Mouse (Mus musculus): ENCODE results near the gene Fmod.
A peak's percentile ranks its signal among the peaks of the same experiment; 100 is the strongest.

Fmod gene

GRCm38 (mm10) chr1:134037172-134037571 lies at the start of gene Fmod:
TSS of gene Fmod (plus strand) at chr1:134037254.
- no peak for DNase-seq (ENCODE audit: low spot score)

GRCm38 (mm10) chr1:133988845-133989244 lies 48.2 kb upstream of the Fmod start:
- DNase-seq (ENCODE audit: low spot score): no peak

- no peak for DNase-seq (ENCODE audit: low spot score)
These were observed 45.8 kb upstream of the Fmod start for GRCm38 (mm10) chr1:133991277-133991676.

DNA sequence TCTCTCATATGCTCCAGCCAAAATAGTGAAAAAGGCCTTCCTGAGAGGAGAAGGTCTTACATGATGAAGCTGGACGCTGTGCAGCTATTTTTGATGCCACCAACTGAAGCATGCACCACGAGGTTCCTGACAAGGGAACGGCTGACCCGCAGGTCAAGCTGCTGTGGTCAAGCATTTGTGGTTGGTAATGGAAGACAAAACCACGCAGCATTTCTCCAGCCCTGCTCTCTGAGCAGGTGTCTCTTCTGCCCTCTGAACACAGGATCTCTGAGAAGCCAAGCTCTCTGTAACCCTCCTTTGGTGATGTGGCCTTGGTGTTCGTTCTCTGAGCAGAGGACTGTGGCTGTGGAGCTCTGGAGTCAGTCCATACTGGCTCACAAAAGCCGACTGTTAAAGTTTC lies 31.6 kb upstream of the Fmod start:
- DNase-seq (ENCODE audit: low spot score): no peak

DNA sequence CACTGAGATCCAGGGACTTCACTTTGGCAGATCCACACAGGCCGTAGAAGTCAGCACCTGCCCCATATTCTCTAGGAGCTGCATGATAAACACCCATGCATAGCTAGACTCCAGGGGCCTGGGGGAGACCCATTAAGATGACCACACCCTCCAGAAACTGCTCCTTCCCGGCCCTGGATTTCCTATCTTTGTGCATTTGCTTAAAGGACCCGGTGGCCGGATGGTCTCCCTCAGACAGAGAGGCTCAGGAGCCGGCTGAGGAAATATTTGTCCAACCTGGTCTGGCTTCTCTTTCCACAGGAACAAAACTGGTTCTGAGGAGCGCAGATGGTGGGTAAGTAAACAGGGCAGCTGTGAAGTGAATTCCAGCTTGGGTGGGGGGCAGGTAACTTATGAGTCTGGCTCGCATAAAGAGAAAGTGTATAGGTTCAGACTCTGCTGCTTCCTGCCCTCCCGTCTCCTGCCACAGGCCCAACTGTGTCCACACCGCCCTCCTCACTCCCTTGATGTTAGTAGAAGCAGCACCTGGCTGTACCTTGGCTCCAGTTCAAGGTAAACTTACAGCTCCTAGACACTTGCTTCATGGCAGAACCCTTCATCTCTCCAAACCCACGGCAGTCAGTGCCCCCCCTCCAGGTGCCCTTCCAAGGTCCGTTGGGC lies 30.8 kb upstream of the Fmod start:
- DNase-seq (ENCODE audit: low spot score): no peak

GRCm38 (mm10) chr1:134024293-134024971 lies 12.6 kb upstream of the Fmod start:
- DNase-seq (ENCODE audit: low spot score): no peak

GRCm38 (mm10) chr1:134025975-134026374 lies 11.1 kb upstream of the Fmod start:
- no peak for DNase-seq (ENCODE audit: low spot score)

GRCm38 (mm10) chr1:134026741-134027140 lies 10.3 kb upstream of the Fmod start:
- DNase-seq (ENCODE audit: low spot score): no peak

- DNase-seq (ENCODE audit: low spot score): no peak
These were observed 8.8 kb upstream of the Fmod start for GRCm38 (mm10) chr1:134028161-134028846.

DNA sequence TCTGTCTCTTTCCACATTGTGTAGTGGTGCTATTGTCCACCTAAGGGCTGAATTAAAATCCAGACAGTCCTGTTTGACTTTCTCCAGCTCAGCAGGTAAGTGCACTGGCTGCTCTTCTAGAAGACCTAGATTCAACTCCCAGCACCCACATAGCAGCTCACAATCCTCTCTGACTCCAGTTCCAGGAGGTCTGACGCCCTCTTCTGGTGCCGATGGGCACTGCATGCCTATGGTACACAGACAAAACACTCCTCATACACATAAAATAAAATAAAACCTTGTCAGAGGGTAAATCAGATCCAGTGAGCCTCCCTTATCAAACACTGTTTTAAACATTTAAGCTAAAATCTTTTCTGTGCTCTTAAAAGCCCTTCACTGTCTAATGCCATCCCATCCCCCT lies 562 bp upstream of the Fmod start:
- DNase-seq (ENCODE audit: low spot score): no peak

DNA sequence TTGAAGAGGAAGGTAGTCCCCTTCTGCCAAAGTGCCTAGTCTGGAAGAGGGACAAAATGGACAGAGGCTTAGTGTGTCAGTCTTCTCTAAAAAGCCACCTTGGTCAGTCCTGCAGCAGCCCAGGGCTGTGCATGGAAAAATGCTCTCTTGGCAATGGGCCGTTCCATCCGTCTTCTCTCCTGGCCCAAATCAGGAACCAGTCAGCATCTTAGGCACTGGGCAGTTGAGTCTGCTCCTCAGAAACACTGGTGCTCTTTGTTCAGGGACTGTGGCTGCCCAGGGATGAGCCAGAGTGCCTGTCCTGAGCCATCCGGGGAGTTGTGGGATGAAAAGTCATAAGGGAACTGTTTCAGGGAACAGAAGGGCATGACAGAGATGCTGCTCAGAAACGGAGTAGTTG lies 1.3 kb downstream of the Fmod start:
- no peak for DNase-seq (ENCODE audit: low spot score)

GRCm38 (mm10) chr1:134039361-134039760 lies 2.3 kb downstream of the Fmod start:
- DNase-seq (ENCODE audit: low spot score): no peak

DNA sequence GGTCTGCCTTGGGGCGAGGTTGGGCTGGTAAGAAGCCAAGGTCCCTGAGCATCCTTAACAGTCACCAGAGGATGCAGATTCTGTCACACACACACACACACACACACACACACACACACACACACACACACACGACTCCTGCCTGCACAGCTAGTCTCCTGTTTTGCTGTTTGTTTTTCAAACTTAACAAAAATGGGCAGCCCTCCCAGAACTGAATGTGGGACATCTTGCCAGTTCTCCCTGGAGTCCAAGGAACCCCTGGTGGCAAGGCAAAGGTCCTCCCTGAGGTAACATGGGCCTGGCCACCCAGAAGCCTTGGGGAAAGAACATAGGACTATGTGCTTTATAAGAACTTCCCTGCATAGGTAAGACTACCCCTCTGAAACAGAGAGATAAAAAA lies 4.8 kb downstream of the Fmod start:
- no peak for DNase-seq (ENCODE audit: low spot score)

- DNase-seq (ENCODE audit: low spot score): no peak
These were observed 5.3 kb downstream of the Fmod start for GRCm38 (mm10) chr1:134042341-134042740.

DNA sequence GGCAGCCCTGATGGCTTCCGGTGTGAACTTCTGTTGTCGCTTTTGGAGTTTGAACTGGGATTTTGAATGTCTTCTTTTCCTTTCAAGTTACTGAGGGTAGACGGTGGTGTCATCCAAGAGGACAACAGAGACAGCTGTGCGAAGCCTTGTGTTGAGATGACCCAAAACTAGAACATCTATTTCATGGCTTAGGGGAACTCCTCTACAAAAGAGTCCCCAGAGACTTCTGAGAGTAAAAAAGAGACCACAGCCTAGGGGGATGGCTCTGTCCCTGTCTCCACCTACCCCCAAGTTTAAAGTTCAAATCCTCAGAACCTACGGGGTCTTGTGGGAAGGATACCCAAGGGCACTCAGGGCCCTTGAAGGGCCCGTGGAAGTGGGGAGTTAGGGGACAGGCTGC lies 7.8 kb downstream of the Fmod start:
- no peak for DNase-seq (ENCODE audit: low spot score)

DNA sequence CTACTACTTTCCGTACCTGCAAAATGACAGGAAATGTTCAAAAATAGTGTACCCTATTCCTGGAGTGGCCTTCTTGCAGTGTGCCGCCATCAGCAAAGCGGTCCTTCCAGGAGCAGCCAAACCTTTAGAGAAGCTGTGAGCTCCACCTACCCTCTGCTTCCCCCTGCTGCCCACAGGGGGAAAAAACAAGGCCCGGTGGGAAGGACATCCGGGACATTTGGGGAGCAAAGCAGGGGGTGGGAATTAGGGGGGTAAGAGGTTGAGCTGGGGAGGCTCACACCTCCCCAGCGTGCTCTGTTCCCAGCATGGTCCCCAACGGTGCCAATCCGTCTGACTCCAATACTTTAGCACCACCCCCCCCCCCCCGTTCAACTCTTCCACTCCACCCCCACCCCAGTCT lies 8.9 kb downstream of the Fmod start:
- DNase-seq (ENCODE audit: low spot score): peak; percentile 42

DNA sequence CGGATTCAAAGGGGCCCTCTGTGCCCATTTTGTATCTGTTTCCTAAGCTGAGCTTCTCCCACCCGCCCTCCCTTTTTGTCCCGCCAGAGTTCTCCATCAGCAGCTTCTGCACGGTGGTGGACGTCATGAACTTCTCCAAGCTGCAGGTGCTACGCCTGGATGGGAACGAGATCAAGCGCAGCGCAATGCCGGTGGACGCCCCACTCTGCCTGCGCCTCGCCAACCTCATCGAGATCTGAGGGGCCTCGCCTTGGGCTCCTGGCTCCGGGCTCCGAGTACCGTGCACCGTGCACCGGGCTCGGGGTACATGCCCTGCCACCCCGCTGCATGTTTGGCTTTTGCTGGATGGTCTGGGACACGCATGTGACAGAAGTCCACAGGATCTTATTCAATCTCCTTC lies 9.3 kb downstream of the Fmod start:
- no peak for DNase-seq (ENCODE audit: low spot score)

DNA sequence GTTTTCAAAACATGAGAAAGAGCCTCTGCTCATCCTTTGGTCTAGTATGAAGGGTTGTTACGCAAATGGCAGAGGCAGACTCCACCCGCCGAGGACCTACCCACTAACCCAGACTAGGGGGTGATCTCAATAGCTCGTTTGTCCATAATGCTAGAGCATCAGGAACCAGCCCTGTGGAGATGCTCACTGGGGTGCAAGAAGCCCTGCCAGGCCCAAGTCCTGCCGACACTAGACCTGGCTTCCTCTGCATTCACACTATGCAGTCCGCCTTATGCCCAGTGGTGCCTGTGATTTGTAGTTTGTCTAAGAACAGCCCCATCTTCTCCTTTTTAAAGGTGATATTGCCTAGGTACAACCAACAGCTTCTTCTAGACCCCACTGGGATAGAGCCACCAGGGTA lies 10.4 kb downstream of the Fmod start:
- DNase-seq (ENCODE audit: low spot score): no peak

DNA sequence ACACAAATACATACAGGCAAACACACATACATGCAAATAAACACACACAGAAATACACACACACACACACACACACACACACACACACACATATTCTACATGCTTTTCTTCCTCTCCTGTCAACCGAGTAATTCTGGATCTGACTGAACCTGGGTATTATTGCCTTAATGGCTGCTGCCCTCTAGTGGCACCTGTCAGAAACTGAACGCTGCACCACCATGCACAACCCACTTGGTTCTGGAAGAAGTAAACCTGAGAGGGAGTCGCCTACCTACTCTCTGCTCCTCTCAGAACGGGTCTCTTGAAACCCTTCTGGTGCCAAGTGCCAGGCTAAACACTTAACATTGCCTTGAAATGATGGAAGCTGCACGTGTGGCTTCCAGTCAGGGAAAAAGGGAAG lies 11.7 kb downstream of the Fmod start:
- no peak for DNase-seq (ENCODE audit: low spot score)

DNA sequence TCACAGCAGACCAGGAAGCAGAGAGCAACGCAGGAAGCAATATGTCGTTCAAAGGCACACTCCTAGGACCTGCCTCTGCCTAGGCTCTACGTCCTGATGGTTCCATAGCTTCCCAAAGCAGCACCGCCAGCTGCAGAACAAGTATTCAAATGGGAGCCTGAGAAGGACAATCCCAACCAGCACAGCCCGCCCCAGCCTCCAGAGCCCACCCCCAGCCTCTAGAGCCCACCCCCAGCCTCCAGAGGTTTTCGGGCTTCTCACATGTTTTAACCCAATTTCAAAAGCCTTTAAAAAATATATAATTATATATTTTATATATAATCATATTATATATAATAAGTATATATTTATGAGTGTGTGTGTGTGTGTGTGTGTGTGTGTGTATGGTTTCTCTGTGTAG lies 12.5 kb downstream of the Fmod start:
- DNase-seq (ENCODE audit: low spot score): no peak

DNA sequence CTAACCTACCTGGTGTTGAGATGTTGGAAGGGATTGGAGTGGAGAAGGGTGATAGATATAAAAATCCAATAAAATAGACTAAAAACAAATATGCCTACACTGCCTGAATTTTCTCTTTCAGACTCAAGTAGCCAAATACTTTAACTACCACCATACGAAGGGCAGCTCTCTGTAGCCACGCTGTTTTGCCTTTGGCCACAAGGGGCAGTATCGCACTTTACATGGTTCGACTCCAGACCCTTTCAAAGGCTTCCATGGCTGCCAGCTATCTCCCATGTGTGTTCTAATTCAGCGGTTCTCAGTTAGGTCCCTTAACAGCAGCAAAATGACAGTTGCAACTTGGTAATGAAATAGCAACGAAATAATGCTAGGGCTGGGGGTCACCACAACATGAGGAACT lies 16.2 kb downstream of the Fmod start:
- peak; percentile 62 for DNase-seq (ENCODE audit: low spot score)

DNA sequence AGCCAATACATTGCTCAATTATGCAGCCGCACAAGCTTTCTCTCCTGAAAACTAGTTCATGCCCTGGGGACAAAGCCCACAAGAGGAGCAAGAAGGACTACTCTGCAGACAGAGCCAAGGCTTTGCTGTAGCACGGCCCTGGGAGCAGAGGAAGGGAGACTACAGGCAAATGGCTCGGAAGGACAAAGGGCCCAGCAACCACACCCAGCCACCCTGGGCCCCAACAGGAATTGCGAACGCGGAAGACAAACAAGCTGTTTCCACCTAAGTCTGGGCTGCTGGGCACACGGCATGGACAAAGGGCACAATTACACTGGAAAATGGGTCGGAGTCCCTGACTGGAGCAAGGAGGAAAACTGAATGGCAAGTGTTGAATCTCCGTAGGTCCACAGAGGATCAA lies 18.0 kb downstream of the Fmod start:
- no peak for DNase-seq (ENCODE audit: low spot score)

DNA sequence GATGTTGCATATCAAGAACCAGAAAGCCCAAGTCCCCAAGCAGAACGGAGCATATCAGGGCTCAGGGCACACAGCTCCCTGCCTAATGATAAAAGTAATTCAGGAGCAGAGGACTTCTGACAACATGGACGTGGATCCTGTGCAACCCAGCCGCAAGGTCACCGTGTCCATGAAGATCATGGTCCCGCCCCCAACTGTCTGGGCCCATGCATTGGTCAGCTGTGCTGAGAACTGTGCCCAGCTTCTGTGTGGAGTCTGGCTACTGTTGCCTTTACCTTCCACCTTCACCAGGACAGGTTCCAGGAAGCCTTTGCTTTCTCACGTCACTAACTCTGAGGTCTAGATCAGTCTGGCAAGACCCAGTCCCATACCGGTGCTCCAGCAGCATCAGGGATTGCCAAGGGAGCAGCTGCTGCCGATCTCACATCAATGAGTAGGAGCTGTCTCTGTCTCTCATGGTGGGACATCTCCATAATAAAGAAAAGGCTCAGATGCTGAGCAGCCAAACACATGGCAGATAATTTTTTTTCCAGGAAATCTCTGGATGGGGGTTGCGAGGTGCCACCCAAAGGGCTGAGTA lies 18.7 kb downstream of the Fmod start:
- no peak for DNase-seq (ENCODE audit: low spot score)
